21 mouse cellular contexts compared by ENCODE assay signal in genomic region chr1:45756707-45757106, GRCm38 (mm10). TPM values are rescaled to one million over a fixed set of nuclear protein-coding genes. Genes with fewer than 3 reads are reported as not detected.
DNase-seq lines count a peak whose midpoint lies in the region; ATAC-seq and TF ChIP-seq lines count a peak whose summit lies in the region.
"Had no signal": no experiment of that assay in that cellular context is flagged by ENCODE, and none has a peak within 500 bp of the region (broad histone marks: within the 10 kb centered on the region; RNA-seq: fewer than 3 reads in every experiment).

No protein-coding gene starts in this region.

- H3K27me3 ChIP-seq in heart, embryonic 12.5 days (replicated peaks): no peaks in the 10 kb centered on the region
- no peaks in the 10 kb centered on the region for H3K27me3 ChIP-seq in limb, embryonic 14.5 days (ENCODE audit: control insufficient read depth, insufficient read depth, low read length)
- H3K27me3 ChIP-seq in limb, embryonic 10.5 days (ENCODE audit: low read depth, poor library complexity, severe bottlenecking): no peaks in the 10 kb centered on the region
- H3K27me3 ChIP-seq: hindbrain, embryonic 15.5 days; liver, embryonic 12.5 days; midbrain, embryonic 12.5 days had no signal

- no peak for DNase-seq in heart, postnatal 36 days
- peak; percentile 63 for DNase-seq in limb, embryonic 14.5 days (ENCODE audit: low spot score)
- DNase-seq in limb, embryonic 10.5 days (ENCODE audit: low spot score): no peak
- DNase-seq in Muller cell, postnatal 12 days (ENCODE audit: inconsistent ontology term): peak; percentile 73
- DNase-seq in lung, postnatal 10 days: peak; percentile 31
- no peak for DNase-seq in urinary bladder, postnatal 14 days (ENCODE audit: low spot score)
- no peak for DNase-seq in right cerebral cortex, postnatal 36 days (ENCODE audit: low spot score in 2 of 2)
- DNase-seq: adrenal gland, postnatal 10 days; cerebellum, adult 11-12 months; cerebellum, postnatal 25 days; gastrocnemius, postnatal 14 days; kidney, adult 11 months; kidney, postnatal 14 days; left cerebral cortex, postnatal 4 days; right cerebral cortex, postnatal 25 days; thymus, adult 18-20 months had no signal

- H3K4me2 ChIP-seq in heart, embryonic 12.5 days: no peak overlapping the region
- H3K4me2 ChIP-seq in limb, embryonic 14.5 days (replicated peaks; ENCODE audit: low read depth, low read length, severe bottlenecking): no peak overlapping the region
- H3K4me2 ChIP-seq: hindbrain, embryonic 15.5 days; liver, embryonic 12.5 days; midbrain, embryonic 12.5 days had no signal

- H3K9me3 ChIP-seq in heart, embryonic 12.5 days (replicated peaks): peaks cover 5% of the 10 kb centered on the region; the same call in 1 of the 2 replicates
- peaks cover 2% of the 10 kb centered on the region; the same call in 1 of the 2 replicates for H3K9me3 ChIP-seq in limb, embryonic 14.5 days (ENCODE audit: control insufficient read depth, low read length)
- no peaks in the 10 kb centered on the region for H3K9me3 ChIP-seq in limb, embryonic 10.5 days (replicated peaks)
- H3K9me3 ChIP-seq: forebrain, embryonic 10.5 days; hindbrain, embryonic 15.5 days; liver, embryonic 12.5 days; midbrain, embryonic 12.5 days had no signal

- intact Hi-C loops in heart, postnatal 36 days (cut with DNase I): no loop called here

- ATAC-seq in heart, embryonic 12.5 days (ENCODE audit: insufficient number of reproducible peaks, low FRiP score): no peak
- ATAC-seq in limb, embryonic 14.5 days (ENCODE audit: low FRiP score, low read depth): no peak

- no peak for TF ChIP-seq POLR2A in limb, embryonic 14.5 days (IDR thresholded peaks at IDR 0.05; ENCODE audit: borderline replicate concordance, extremely low read depth, insufficient read depth, insufficient read length)

- H3K36me3 ChIP-seq in heart, embryonic 12.5 days: no peaks in the 10 kb centered on the region
- no peaks in the 10 kb centered on the region for H3K36me3 ChIP-seq in limb, embryonic 14.5 days (ENCODE audit: control insufficient read depth, insufficient read depth, low read length)
- no peaks in the 10 kb centered on the region for H3K36me3 ChIP-seq in limb, embryonic 10.5 days
- H3K36me3 ChIP-seq: forebrain, embryonic 10.5 days; hindbrain, embryonic 15.5 days; liver, embryonic 12.5 days; midbrain, embryonic 12.5 days had no signal

- no peak overlapping the region for H3K9ac ChIP-seq in heart, embryonic 12.5 days
- H3K9ac ChIP-seq in limb, embryonic 14.5 days (ENCODE audit: low read depth, low read length, severe bottlenecking): no peak overlapping the region
- H3K9ac ChIP-seq: hindbrain, embryonic 15.5 days; liver, embryonic 12.5 days; midbrain, embryonic 12.5 days had no signal

- H3K27ac ChIP-seq in heart, embryonic 12.5 days (ENCODE audit: poor library complexity, severe bottlenecking): peak overlapping the region; percentile 38; the same call in 1 of the 2 replicates
- no peak overlapping the region for H3K27ac ChIP-seq in limb, embryonic 14.5 days (replicated peaks; ENCODE audit: low read depth, low read length)
- H3K27ac ChIP-seq in limb, embryonic 10.5 days: no peak overlapping the region
- H3K27ac ChIP-seq: forebrain, embryonic 10.5 days; hindbrain, embryonic 15.5 days; liver, embryonic 12.5 days; midbrain, embryonic 12.5 days had no signal

- H3K4me1 ChIP-seq in heart, embryonic 12.5 days (replicated peaks): peaks cover 10% of the 10 kb centered on the region
- peaks cover 17% of the 10 kb centered on the region for H3K4me1 ChIP-seq in limb, embryonic 14.5 days (ENCODE audit: control insufficient read depth, insufficient read depth, low read length)
- H3K4me1 ChIP-seq in limb, embryonic 10.5 days: peaks cover 18% of the 10 kb centered on the region
- H3K4me1 ChIP-seq: hindbrain, embryonic 15.5 days; midbrain, embryonic 12.5 days had no signal

- no peak overlapping the region for H3K4me3 ChIP-seq in heart, embryonic 12.5 days
- no peak overlapping the region for H3K4me3 ChIP-seq in limb, embryonic 14.5 days (replicated peaks; ENCODE audit: low read length)
- no peak overlapping the region for H3K4me3 ChIP-seq in limb, embryonic 10.5 days
- H3K4me3 ChIP-seq: forebrain, embryonic 10.5 days; hindbrain, embryonic 15.5 days; liver, embryonic 12.5 days; midbrain, embryonic 12.5 days had no signal

RNA-seq across cellular contexts. Expression of gene Wdr75, which starts 38.3 kb away (rescaled TPM):
- 37.4 and 42.9 TPM in 2 replicates for polyA plus RNA-seq in heart, embryonic 12.5 days (2016; fragmentation: Nextera tagmentation; extraction: Ambion mirVana)
- 10 to 100 TPM; 16.7 to 22.5 TPM for total RNA-seq in heart, postnatal 36 days (2021)
- 60.6 and 69.1 TPM in 2 replicates for polyA plus RNA-seq in limb, embryonic 14.5 days (2012; rRNA removed)
- 64.1 and 67.6 TPM in 2 replicates for polyA plus RNA-seq in limb, embryonic 14.5 days (2014; fragmentation: Nextera tagmentation; extraction: Ambion mirVana)
- 100 and 104 TPM in 2 replicates for polyA plus RNA-seq in limb, embryonic 10.5 days (2016; fragmentation: Nextera tagmentation; extraction: Ambion mirVana)

Comparison
In these comparisons a context has a peak if more than half of its experiments do, and no peak if none do; other contexts are left out.
1. DNase-seq: peak in limb, embryonic 14.5 days (single experiment), Muller cell, postnatal 12 days (single experiment) and lung, postnatal 10 days (single experiment); none in heart, postnatal 36 days (0 of 2), limb, embryonic 10.5 days (single experiment), urinary bladder, postnatal 14 days (single experiment) and right cerebral cortex, postnatal 36 days (0 of 2).